Mouse (Mus musculus) lung, postnatal 4 days (tissue): ENCODE measurements around the gene Rasa3.

ENCODE experiments used
- DNase-seq, 2 experiments: peaks; one replicate each; pipeline ENCODE4 v3.0.0; 2021

The Rasa3 gene

GRCm38 (mm10) chr8:13684131-13684530 is 6.7 kb upstream of the Rasa3 start:
- no peak for DNase-seq

- DNase-seq = no peak
Measured at GRCm38 (mm10) chr8:13678182-13678581, 779 bp upstream of the Rasa3 start.

GRCm38 (mm10) chr8:13676701-13677412 is 546 bp downstream of the Rasa3 start:
- peak; percentile 74 to 81 for DNase-seq

GRCm38 (mm10) chr8:13676302-13676700 is 1.1 kb downstream of the Rasa3 start:
- peak; percentile 81 to 91 for DNase-seq

- no peak for DNase-seq
Measured at GRCm38 (mm10) chr8:13675524-13675923, 1.9 kb downstream of the Rasa3 start.

- DNase-seq = no peak
Measured at GRCm38 (mm10) chr8:13675121-13675520, 2.3 kb downstream of the Rasa3 start.

GRCm38 (mm10) chr8:13674294-13675010 is 3.0 kb downstream of the Rasa3 start:
- DNase-seq = peak in 1 of 2 experiments; percentile 64

GRCm38 (mm10) chr8:13673215-13673614 is 4.2 kb downstream of the Rasa3 start:
- peak in 1 of 2 experiments; percentile 62 for DNase-seq

GRCm38 (mm10) chr8:13671246-13672003 is 6.0 kb downstream of the Rasa3 start:
- DNase-seq = no peak

- peak in 1 of 2 experiments; percentile 75 for DNase-seq
Measured at GRCm38 (mm10) chr8:13670011-13670471, 7.4 kb downstream of the Rasa3 start.

GRCm38 (mm10) chr8:13668367-13668766 is 9.0 kb downstream of the Rasa3 start:
- DNase-seq = peak; percentile 80 to 93

GRCm38 (mm10) chr8:13667917-13668316 is 9.5 kb downstream of the Rasa3 start:
- DNase-seq = peak; percentile 61 to 63

GRCm38 (mm10) chr8:13665944-13666343 is 11.5 kb downstream of the Rasa3 start:
- DNase-seq = peak; percentile 25 to 50

- no peak for DNase-seq
Measured at GRCm38 (mm10) chr8:13665538-13665937, 11.9 kb downstream of the Rasa3 start.

GRCm38 (mm10) chr8:13664711-13665210 is 12.6 kb downstream of the Rasa3 start:
- no peak for DNase-seq

- DNase-seq = no peak
Measured at GRCm38 (mm10) chr8:13660323-13660722, 17.1 kb downstream of the Rasa3 start.

- no peak for DNase-seq
Measured at GRCm38 (mm10) chr8:13657479-13657878, 19.9 kb downstream of the Rasa3 start.

- DNase-seq = peak in 1 of 2 experiments; percentile 34
Measured at GRCm38 (mm10) chr8:13655033-13655351, 22.4 kb downstream of the Rasa3 start.

- no peak for DNase-seq
Measured at GRCm38 (mm10) chr8:13654350-13655032, 22.9 kb downstream of the Rasa3 start.

- DNase-seq = no peak
Measured at GRCm38 (mm10) chr8:13650541-13651191, 26.7 kb downstream of the Rasa3 start.

GRCm38 (mm10) chr8:13649154-13649515 is 28.3 kb downstream of the Rasa3 start:
- no peak for DNase-seq
